Mouse (Mus musculus) CD4-positive, CD25-positive, alpha-beta regulatory T cell, adult 4 months (primary cell): Measurements from ENCODE around the gene Pla2g6. TPM values are rescaled to one million over a fixed set of nuclear protein-coding genes. Genes with fewer than 3 reads are reported as not detected.

Experiments
- ATAC-seq: one replicate; pipeline ENCODE4 v1.8.0; 2017
- polyA plus RNA-seq, 2 experiments: library from polyadenylated mRNA; unstranded; fragments of 100-300 nt; shearing (Covaris generic); gene quantifications; one replicate each; pipeline ENCODE4 v1.2.1; 2017

Gene Pla2g6
- polyA plus RNA-seq, 2 experiments from 2014 or later: 12.1 to 19.9 TPM

GRCm38 (mm10) chr15:79322281-79322990, 5.8 kb downstream of the Pla2g6 start:
- ATAC-seq: peak; percentile 65

GRCm38 (mm10) chr15:79321733-79322190, 6.4 kb downstream of the Pla2g6 start:
- no peak for ATAC-seq

GRCm38 (mm10) chr15:79313848-79314369, 14.3 kb downstream of the Pla2g6 start:
- ATAC-seq: no peak

- no peak for ATAC-seq
Observed at GRCm38 (mm10) chr15:79307861-79308260, 20.3 kb downstream of the Pla2g6 start.

GRCm38 (mm10) chr15:79306043-79306637, 22.1 kb downstream of the Pla2g6 start:
- ATAC-seq: no peak

GRCm38 (mm10) chr15:79304832-79305231, 23.4 kb downstream of the Pla2g6 start:
- no peak for ATAC-seq

- no peak for ATAC-seq
Observed at GRCm38 (mm10) chr15:79303725-79304124, 24.5 kb downstream of the Pla2g6 start.

GRCm38 (mm10) chr15:79299563-79300155, 28.5 kb downstream of the Pla2g6 start:
- ATAC-seq: no peak

GRCm38 (mm10) chr15:79298553-79298952, 29.6 kb downstream of the Pla2g6 start:
- ATAC-seq: no peak

GRCm38 (mm10) chr15:79292779-79293178, 35.4 kb downstream of the Pla2g6 start:
- no peak for ATAC-seq

GRCm38 (mm10) chr15:79290340-79290739, 37.9 kb downstream of the Pla2g6 start:
- no peak for ATAC-seq

- ATAC-seq: no peak
Observed at GRCm38 (mm10) chr15:79289441-79289840, 38.7 kb downstream of the Pla2g6 start.

GRCm38 (mm10) chr15:79288387-79288786, 39.8 kb downstream of the Pla2g6 start:
- no peak for ATAC-seq

GRCm38 (mm10) chr15:79287091-79287490, 41.1 kb downstream of the Pla2g6 start:
- ATAC-seq: no peak

GRCm38 (mm10) chr15:79286141-79286540, 42.0 kb downstream of the Pla2g6 start:
- ATAC-seq: no peak

- no peak for ATAC-seq
Observed at GRCm38 (mm10) chr15:79285399-79285798, 42.8 kb downstream of the Pla2g6 start, which contains the start of gene Baiap2l2. Gene Baiap2l2, minus strand, starts transcription at chr15:79285537.

- no peak for ATAC-seq
Observed at GRCm38 (mm10) chr15:79283371-79283770, 44.8 kb downstream of the Pla2g6 start.

- no peak for ATAC-seq
Observed at GRCm38 (mm10) chr15:79282434-79282833, 45.8 kb downstream of the Pla2g6 start.

- ATAC-seq: peak; percentile 90
Observed at GRCm38 (mm10) chr15:79281389-79281788, 46.8 kb downstream of the Pla2g6 start.

GRCm38 (mm10) chr15:79280850-79281249, 47.3 kb downstream of the Pla2g6 start:
- ATAC-seq: no peak

- no peak for ATAC-seq
Observed at GRCm38 (mm10) chr15:79280209-79280608, 48.0 kb downstream of the Pla2g6 start.

GRCm38 (mm10) chr15:79277728-79278127, 50.5 kb downstream of the Pla2g6 start:
- no peak for ATAC-seq

GRCm38 (mm10) chr15:79273020-79273419, 55.2 kb downstream of the Pla2g6 start:
- ATAC-seq: no peak
